Mouse (Mus musculus): ENCODE data around the gene Accs. TPM values are rescaled to one million over a fixed set of nuclear protein-coding genes. Genes with fewer than 3 reads are reported as not detected.

The Accs gene
- total RNA-seq, 2 experiments from 2014 or later = 13.8 to 14.2 TPM

GRCm38 (mm10) chr2:93858845-93859244 lies 9.1 kb upstream of the Accs start:
- DNase-seq = no peak

GRCm38 (mm10) chr2:93851303-93851702 lies 1.6 kb upstream of the Accs start:
- DNase-seq = no peak

- DNase-seq = no peak
Measured at GRCm38 (mm10) chr2:93850317-93850944, 688 bp upstream of the Accs start.

DNA sequence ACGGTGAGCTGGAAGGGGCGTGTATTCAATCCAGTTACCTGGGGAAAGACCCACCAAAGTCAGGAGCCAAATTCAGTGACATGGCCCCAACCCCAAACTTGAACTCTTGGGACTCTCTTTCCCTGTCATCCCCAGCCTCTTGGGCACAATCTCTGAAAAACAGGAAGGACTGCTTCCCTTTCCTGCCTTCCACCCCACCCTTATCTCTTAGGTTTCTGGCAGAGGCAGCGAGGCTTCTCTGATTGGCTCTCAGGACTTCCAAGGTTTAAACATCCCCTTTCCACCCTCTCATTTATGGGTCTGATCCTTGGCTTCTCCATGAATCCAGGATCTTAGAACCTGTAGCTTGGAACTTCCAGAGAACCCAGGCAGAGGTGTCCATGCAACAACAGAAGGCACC lies 8.4 kb downstream of the Accs start:
- no peak for DNase-seq

- DNase-seq = no peak
Measured at GRCm38 (mm10) chr2:93840109-93840508, 9.6 kb downstream of the Accs start.

DNA sequence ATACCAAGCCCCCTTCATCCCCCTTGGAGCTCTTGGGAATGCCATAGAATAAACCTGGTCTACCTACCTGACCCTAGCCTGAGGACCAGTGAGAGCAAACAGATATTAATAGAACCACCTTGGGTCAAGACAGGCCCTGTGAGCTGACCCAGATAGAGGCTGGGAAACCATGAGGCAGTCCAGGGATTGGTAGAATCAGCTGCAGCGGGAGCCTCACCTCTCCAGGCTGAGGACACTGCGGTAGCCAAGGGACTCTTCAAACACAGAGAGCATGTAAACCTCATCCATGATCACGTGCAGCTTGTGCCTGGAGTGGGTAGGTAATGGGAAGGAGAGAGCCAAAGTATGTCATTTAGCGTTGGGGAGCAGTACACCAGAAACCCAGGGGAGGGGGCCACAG lies 10.8 kb downstream of the Accs start:
- no peak for DNase-seq

- no peak for DNase-seq
Measured at GRCm38 (mm10) chr2:93836232-93836785, 13.4 kb downstream of the Accs start.

DNA sequence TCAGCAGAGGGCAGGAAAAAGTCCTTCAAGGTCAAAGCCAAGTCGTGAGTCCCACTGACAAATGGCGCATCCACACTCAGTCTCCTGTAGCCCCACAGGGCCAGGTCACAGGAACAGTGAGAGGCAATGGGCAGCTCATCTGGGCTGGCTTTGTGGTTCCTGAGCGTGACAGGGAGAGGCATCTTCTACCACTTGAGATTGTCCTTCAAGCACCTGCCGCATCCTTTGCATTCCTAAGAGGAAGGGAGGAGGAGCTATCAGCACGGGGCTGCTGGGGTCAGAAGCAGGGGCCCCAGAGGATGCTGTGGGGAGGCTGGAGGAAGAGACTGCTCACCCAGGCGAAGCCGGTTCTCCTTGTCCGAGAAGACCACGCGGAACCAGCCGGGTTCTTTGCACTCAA lies 14.1 kb downstream of the Accs start:
- DNase-seq = no peak

DNA sequence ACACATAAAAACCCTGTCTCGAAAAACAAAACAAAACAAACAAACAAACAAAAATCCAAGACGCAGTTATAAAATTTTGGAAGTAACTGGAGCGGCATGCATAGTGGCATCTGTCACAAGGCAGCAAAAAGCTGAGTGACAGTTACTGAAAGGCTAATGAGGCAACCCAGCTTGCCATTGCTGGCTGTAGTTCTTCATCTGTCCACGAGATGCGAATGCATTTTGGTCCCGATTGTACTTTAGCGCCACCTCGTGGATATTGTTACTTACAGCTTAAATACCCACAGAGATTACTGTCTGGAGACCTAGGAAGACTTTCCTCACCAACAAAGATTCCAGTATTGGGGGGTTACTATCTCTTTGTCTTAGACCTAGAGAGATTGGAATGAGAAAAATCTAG lies 26.2 kb downstream of the Accs start:
- peak; percentile 75 for DNase-seq

GRCm38 (mm10) chr2:93822045-93822749 lies 27.5 kb downstream of the Accs start, which contains the start of gene Ext2:
Gene Ext2, minus strand, starts transcription at chr2:93822568.
- DNase-seq = peak; percentile 95

DNA sequence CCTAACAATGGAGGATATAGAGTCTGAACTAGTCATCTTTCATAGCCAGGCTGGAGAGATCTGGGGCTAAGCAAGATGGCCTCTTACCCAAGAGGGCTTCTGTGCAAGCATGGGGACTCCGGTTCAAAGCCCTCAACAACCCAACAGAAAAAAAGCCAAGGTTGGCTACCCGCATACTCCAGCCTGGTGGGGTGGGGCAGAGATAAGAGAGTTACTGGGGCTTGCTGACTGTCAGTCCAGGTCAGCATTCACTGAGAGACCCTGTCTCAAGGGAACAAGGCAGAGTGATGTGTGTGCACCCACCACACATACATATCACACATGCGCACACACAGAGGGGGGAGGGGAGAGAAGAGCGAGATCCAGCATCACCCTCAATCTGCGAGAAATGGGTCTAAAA lies 32.0 kb downstream of the Accs start:
- no peak for DNase-seq

DNA sequence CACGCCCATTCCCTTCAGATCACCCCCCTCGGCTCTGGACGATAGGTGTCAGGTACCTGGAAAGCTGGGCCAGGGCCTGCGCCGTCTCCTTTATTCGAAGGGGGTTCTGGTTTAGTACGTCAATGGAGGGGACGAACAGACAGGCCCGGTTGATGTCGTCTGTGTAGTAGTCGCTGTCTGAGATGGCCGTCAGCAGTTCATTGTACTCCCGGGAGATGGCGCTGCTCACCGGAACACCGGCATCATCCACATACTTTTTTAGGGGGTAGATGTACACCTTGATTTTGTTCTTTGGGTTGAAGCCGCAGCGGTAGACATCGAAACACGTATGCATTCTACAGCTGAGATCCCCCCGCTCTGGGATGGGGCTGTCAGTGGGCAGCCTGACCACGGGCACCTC lies 36.4 kb downstream of the Accs start:
- no peak for DNase-seq

DNA sequence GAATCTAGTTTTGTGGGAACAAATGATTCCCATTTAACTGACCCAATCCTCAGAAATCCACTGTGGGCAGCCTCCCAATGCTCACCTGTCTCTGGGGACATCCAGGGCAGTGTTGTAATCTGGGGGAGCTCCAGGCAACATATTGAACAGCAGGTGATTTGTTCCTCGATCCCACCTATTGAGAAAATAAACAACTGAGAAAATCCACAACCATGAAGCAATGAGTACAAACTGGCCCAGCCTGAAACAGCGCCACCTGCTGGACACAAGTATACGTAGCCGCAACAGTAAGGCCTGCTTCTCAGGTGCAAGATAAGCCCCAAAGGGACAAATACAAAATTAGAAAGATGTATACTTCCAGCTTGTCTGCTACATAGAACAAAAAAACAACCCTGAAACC lies 37.9 kb downstream of the Accs start:
- peak; percentile 74 for DNase-seq

DNA sequence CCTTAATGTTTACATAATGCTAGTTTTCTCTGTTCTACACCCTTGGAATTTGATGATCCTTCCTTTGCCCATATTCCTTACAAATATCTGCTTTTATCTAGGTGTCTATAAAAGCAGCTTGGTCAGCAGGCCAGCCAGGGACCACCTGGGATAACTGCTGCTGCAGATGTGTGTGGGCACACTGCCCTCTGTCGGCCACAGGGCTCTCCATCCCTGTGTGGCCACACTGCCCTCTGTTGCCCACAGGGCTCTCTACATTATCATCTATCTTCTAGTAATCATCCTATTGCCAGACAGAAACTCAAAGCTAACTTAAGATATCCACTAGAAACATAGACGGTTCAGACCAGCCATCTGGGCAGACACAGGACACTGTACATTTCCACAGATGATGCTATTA lies 39.8 kb downstream of the Accs start:
- peak; percentile 64 for DNase-seq

DNA sequence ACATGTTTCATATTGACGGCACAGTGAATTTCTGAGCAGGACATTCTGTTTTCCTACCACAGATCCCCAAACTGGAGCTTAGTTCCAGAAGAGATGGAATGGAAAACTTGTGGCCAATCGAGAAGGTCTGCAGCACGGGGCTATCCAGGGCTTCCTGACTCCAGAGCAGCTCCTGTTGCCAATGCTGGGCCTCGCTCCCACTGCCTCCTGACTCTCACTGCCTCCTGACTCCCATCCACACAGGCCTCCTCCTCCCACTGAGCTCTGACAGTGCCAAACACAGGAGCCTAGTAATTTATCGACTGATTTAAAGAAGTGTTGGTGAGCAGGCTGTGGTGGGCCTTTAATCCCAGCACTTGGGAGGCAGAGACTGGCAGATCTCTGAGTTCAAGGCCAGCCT lies 41.7 kb downstream of the Accs start:
- DNase-seq = no peak

- DNase-seq = no peak
Measured at GRCm38 (mm10) chr2:93807440-93807839, 42.3 kb downstream of the Accs start.

- no peak for DNase-seq
Measured at GRCm38 (mm10) chr2:93806487-93807201, 43.1 kb downstream of the Accs start.

- no peak for DNase-seq
Measured at GRCm38 (mm10) chr2:93805523-93805922, 44.2 kb downstream of the Accs start.

GRCm38 (mm10) chr2:93805066-93805465 lies 44.7 kb downstream of the Accs start:
- DNase-seq = no peak

DNA sequence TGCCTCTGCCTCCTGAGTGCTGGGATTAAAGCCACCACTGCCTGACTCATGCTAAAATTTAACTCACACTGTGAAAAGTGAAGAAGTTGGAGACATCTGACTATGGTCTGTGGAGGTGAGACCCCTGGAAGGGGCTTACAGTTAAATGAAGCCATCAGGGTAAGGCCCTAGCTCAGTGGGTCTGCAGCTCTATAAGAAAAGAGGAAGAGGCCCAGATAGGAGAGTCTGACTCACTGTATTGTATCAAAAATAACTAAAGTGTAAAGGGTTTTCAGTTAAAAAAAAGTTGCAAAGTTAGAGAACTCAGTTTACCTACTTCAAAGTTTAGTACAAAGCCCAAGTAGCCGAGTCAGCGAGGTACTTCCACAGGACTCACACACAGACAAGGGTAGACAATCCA lies 46.8 kb downstream of the Accs start:
- DNase-seq = no peak

DNA sequence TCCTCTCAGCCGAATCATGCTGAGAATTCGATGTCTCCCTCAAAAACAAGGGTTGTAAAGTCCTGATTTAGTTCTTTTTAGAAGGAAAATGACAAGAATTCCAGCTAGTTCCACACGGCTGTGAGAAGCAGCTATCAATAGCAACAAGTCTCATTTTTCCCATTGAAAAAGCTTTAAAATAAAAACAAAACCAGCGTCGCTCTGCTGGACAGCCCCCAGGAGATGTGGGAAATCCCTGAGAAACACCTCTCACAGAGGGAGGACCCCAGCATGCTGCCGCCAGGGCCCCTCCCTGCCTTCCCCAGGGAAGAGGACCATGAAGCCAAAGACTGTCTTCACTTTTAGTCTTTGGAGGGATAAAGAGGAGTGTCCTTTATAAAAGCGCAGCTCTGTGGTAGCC lies 48.6 kb downstream of the Accs start:
- no peak for DNase-seq

- no peak for DNase-seq
Measured at GRCm38 (mm10) chr2:93797162-93797795, 52.5 kb downstream of the Accs start.

DNA sequence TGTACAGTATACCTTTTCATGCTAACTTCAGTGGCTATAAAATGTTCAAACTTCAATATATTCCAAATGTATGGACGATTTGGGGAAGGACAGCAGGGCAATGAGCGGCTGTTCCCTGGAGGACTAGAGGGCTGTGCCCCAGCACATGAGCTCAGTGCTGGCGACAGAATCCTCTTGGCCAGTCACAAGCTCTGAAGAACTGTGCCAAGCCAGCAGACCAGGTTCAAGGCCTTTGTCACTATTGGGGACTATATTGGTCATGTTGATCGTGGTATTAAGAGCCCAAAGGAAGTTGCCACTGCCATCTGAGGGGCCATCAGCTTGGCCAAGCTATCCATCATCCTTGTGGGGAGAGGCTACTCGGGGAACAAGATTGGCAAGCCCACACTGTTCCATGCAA lies 55.4 kb downstream of the Accs start:
- peak; percentile 44 for DNase-seq
